Mouse (Mus musculus) 3T3-L1 (cell line): ENCODE measurements around the gene Ccl24.

ENCODE experiments used
- DNase-seq: peaks from one replicate; pipeline ENCODE4 v3.0.0-alpha.2; 2015; ENCODE audit warnings: low read depth, low spot score

Gene Ccl24

GRCm38 (mm10) chr5:135544865-135545797 lies 27.7 kb downstream of the Ccl24 start, which contains the start of gene Hip1:
Gene Hip1, minus strand, starts transcription at chr5:135545120.
- DNase-seq, result peak; percentile 100

- peak; percentile 52 for DNase-seq
Observed at GRCm38 (mm10) chr5:135544032-135544558, 28.8 kb downstream of the Ccl24 start.

GRCm38 (mm10) chr5:135537794-135538214 lies 35.0 kb downstream of the Ccl24 start:
- no peak for DNase-seq

GRCm38 (mm10) chr5:135537326-135537725 lies 35.5 kb downstream of the Ccl24 start:
- DNase-seq, result no peak

GRCm38 (mm10) chr5:135535867-135536266 lies 37.0 kb downstream of the Ccl24 start:
- no peak for DNase-seq

GRCm38 (mm10) chr5:135533431-135533830 lies 39.4 kb downstream of the Ccl24 start:
- no peak for DNase-seq

- peak; percentile 22 for DNase-seq
Observed at GRCm38 (mm10) chr5:135531306-135531845, 41.5 kb downstream of the Ccl24 start.

GRCm38 (mm10) chr5:135529964-135530363 lies 42.9 kb downstream of the Ccl24 start:
- DNase-seq, result peak; percentile 91

GRCm38 (mm10) chr5:135529310-135529709 lies 43.5 kb downstream of the Ccl24 start:
- no peak for DNase-seq

GRCm38 (mm10) chr5:135527986-135528385 lies 44.9 kb downstream of the Ccl24 start:
- no peak for DNase-seq

GRCm38 (mm10) chr5:135524660-135525560 lies 47.9 kb downstream of the Ccl24 start:
- DNase-seq, result no peak

- DNase-seq, result no peak
Observed at GRCm38 (mm10) chr5:135524087-135524486, 48.8 kb downstream of the Ccl24 start.

GRCm38 (mm10) chr5:135522111-135522722 lies 50.6 kb downstream of the Ccl24 start:
- DNase-seq, result peak; percentile 100
